Mouse (Mus musculus) 416B (cell line): ENCODE data around the gene Hist3h2a.
A peak's percentile ranks its signal among the peaks of the same experiment; 100 is the strongest.

Experiments
- DNase-seq: peaks from one replicate; pipeline ENCODE4 v3.0.0; 2011; ENCODE audit warnings: low read depth

Gene Hist3h2a

DNA sequence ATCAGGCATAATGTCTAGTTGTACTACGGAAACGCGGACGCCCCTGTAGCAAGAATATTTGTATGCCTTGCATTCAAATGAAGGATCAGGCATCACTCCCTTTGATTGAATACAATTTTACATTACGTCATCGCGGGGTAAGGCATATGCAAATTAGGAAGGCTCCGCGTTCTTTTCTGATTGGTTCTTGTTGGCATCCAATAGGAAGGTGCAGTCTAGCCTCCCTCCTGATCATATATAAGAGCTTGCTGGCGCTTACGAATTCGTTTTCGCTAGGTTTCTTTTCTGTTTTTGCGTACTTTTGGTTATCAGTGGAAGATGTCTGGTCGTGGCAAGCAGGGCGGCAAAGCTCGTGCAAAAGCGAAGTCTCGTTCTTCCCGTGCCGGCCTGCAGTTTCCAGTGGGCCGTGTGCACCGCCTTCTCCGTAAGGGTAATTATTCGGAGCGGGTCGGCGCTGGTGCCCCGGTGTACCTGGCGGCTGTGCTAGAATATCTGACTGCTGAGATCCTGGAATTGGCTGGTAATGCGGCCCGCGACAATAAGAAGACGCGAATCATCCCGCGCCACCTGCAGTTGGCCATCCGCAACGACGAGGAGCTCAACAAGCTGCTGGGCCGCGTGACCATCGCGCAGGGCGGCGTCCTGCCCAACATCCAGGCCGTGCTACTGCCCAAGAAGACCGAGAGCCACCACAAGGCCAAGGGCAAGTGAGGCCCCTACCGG, at the start of gene Hist3h2a, which contains the start of gene Trim17:
Gene Hist3h2a (plus strand): TSS at position 266 of the 723 bp plus-strand sequence.
Gene Trim17 (plus strand): TSS at position 266 of the 723 bp plus-strand sequence.
- peak; percentile 100 for DNase-seq

GRCm38 (mm10) chr11:58904838-58905237, 49.6 kb upstream of the Hist3h2a start:
- peak; percentile 85 for DNase-seq

- no peak for DNase-seq
Observed at GRCm38 (mm10) chr11:58913776-58914175, 40.7 kb upstream of the Hist3h2a start.

DNA sequence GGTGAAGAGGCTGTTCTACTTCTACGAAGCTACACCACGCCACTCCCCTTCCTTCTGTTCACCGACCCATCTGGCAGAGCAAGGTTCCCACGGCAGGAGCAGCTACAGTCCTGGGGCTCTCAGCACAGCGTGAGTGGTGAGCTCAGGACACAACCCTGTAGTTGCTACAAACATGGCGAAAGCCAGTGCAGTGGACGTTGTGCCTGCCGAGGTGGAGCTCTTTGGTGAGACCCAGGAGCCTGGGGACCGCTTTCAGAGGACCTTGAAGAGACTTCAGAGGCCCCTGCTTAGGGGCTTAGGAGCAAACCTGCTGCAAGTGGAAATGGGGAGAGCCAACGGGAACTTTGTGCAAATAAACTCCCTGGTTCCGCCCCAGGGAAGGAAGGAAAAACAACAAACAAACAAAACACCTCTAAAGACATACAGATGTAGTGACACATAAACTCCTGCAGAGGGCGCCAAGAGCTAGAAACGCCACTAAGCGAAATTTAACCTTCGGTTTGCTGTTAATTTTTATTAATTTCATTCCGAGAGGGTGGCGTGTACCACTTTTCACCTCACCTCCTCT, 39.9 kb upstream of the Hist3h2a start:
- DNase-seq = peak; percentile 75

- peak; percentile 84 for DNase-seq
Observed at GRCm38 (mm10) chr11:58916879-58917744, 37.4 kb upstream of the Hist3h2a start.

DNA sequence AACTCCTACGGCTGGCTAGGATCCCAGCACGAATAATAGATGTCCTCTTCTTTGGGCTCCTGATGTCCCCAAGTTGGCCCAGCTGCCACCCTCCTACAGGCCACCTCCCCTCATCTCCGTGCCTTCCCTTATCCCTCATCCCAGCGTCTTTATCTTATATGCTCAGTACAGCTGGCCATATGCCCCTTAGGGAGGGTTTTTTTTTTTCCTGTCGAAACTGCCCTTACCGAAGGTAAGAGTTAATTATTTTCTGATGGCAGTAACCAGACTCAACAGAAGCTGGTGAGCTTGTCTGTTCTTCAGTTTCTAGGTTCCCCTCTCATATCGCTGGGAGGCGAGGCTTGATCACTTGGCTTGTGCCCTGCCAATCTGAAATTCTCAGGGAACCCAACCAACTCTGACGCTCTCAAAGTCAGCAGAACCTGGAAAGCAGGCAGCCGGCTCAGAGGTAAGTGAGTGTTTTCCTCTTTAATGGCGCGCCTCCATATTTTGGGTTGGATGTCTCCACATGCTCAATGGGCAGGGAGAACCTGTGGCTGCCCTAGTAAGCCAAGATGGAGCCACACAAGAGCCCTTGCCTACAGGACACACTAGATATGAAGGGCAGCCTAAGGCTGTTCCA, 36.6 kb upstream of the Hist3h2a start, which contains the start of gene Btnl10:
Gene Btnl10 (plus strand): TSS at position 164 of the 622 bp plus-strand sequence.
- no peak for DNase-seq

DNA sequence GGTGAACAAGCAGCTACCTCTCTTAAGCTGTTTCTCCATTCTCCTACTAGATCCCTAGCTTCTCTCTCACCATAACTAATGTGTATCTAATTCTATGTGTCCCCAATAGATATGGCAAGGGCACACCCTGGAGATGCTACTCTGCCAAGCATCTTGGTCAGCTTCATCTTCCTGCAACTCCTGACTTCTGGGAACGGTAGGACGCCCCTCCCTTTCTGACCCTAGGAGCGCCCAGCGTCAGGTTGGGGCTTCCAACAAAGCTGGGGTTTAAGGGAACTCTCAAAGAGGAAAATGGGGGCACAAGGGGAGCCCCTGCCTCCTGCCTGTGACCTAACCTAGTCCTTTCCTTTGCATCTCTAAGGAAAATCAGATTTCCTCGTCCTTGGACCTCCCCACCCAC, 35.7 kb upstream of the Hist3h2a start:
- DNase-seq = no peak

GRCm38 (mm10) chr11:58922420-58922819, 32.1 kb upstream of the Hist3h2a start:
- no peak for DNase-seq

DNA sequence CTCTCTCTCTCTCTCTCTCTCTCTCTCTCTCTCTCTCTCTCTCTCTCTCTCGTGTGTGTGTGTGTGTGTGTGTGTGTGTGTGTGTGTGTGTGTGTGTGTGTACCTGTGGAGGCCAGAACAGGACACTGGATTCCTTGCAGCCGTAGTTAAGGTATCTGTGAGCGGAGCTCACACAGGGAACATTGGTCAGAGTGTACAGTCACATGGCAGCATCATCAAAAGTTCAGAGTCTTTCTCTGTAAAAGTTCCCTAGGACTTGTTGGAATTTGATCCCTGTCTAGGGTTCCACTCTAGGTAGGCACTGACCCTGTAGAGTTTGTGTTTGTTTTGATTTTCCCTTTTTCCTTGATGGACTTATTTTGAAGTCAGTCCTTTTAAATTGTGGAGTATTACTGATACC, 27.8 kb upstream of the Hist3h2a start:
- no peak for DNase-seq

DNA sequence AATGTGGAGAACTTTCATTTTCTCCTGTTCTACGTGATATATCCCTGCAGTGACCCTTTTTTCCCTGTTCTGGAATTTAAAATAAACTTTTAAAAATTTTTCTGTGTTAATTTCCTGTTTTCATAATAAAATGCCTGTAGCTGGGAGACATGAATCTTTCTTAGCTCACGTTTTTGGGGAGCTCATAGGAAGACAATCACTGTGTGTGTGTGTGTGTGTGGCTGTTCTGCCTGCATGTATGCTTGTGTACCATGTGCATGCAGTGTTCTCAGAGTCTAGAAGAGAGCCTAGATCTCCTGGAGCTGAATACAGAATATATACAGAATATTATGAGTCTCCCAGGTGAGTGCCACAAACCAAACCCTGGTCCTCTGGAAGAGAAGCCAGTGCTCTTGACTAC, 27.4 kb upstream of the Hist3h2a start:
- no peak for DNase-seq

DNA sequence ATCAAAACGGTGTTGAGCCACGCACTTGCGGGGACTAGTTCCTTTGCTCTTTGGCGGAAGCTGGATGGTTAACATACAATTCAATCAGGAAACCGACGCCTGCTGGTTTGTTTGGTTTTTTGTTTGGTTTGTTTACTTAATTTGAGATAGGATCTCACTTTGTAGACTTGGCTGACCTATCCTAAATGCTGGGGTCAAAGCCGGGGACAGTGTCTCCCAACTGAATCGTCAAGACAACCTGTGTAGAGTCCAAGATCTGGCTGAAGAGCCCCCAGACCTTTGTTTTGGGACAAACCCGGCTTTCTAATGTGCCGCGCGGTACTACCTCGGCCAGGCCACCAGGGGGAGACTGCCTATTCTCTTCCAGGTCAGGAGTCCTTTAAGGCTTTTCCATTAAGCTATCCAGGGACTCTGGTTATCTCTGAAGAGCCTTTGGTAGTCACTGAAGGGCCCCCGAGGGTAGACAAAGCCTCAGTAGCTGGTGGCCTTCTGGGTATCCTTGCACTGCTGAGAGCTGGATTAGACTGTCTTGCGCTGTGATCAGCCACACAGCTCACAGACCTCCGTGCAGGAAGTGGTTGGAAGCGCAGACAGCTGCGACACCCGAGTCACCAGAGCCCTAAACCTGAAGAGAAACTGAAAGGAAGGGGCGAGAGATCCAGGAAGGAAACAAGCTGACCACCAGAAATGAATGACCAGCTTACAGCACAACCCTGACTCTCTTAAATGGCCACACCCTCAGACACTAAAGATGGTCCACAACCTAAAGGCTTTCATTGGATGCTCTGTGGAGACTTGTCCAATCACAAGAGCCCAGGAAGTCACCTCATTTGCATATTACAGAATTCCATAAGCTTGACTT, 26.5 kb upstream of the Hist3h2a start:
- DNase-seq = peak; percentile 98

- no peak for DNase-seq
Observed at GRCm38 (mm10) chr11:58929055-58929454, 25.4 kb upstream of the Hist3h2a start.

DNA sequence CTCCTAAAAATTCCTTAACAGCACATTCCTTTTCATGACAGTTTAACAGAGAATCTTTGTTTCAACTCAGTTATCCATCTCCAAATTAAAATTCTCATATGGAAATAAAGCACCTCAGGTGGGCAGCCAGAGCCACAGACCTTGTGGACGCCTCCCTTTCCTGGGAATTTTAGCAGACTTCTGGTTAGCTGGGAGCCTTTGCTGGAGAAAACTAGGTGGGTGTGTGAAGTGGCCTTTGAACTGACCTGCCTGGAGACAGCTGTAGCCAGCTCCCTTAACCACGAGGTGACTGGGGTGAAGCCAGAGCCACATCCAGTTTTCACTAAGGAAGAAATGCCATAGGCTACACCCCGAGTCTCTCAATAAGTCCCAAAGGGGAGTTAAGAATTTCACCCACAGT, 24.8 kb upstream of the Hist3h2a start:
- no peak for DNase-seq

GRCm38 (mm10) chr11:58930254-58930653, 24.2 kb upstream of the Hist3h2a start:
- no peak for DNase-seq

DNA sequence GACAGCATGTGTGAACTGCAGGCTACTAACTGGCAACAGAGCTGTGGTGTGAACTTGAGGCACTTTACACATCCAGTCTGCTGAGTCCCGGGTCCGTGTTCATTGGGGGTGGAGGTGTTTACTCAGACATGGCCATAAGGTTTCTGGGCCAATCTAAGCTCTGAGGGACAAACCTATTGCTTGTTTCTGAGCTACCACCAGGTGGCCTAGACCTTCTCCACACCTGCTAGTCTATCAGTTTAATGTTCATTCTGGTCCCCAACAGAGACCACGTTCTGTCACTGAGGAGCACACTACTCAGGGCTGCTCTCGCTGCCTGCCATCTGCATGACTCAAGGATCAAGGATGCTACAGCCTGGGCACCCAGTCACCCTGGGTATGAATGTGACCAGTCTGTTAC, 22.9 kb upstream of the Hist3h2a start:
- DNase-seq = peak; percentile 35

GRCm38 (mm10) chr11:58937909-58938308, 16.6 kb upstream of the Hist3h2a start:
- no peak for DNase-seq

GRCm38 (mm10) chr11:58938322-58939087, 16.0 kb upstream of the Hist3h2a start, which contains the start of gene Rnf187:
Gene Rnf187, minus strand, starts transcription at chr11:58938916.
- peak; percentile 89 for DNase-seq

GRCm38 (mm10) chr11:58939088-58939439, 15.4 kb upstream of the Hist3h2a start:
- DNase-seq = no peak

DNA sequence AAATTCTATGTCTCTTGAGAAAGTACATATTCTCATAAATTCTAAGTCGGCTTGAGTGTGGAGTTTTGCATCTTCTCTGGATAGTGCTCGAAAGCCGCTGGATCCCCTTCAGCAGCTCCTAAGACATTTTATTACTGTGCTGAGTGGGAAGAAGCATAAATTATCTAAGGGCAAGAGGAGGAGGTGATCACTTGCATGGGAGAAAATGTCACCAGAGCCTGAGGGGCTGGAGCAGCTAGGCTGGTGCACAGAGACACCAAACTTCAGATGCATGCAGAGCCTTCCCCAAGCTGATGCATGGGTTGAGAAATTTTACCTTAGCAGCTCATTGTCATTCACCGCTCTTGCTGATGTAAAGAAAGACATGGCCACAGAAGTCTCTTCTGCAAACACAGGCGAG, 10.3 kb upstream of the Hist3h2a start:
- DNase-seq = no peak

DNA sequence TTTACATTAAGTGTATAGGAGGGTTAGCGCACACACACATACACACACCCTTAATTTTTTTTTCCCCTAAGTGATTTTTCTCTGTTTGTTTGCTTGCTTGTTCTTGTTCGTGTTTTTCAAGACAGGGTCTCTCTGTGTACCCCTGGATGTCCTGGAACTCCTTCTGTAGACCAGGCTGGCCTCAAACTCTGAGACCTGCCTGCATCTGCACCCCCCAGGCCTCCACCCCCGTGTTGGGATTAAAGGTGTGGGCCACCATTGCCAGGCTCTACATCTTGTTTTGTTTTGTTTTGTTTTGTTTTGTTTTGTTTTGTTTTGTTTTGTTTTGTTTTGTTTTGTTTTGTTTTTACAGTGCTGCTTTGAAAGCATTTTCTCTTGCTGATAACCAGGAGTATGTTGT, 7.2 kb upstream of the Hist3h2a start:
- DNase-seq = no peak
